Mouse (Mus musculus): Measurements from ENCODE around the gene Tbc1d9b. TPM values are rescaled to one million over a fixed set of nuclear protein-coding genes. Genes with fewer than 3 reads are reported as not detected.

Gene Tbc1d9b
- 6.8 and 8.4 TPM in 2 replicates for polyA plus RNA-seq (2012; rRNA removed)
- 9.5 and 11.1 TPM in 2 replicates for polyA plus RNA-seq (2014; fragmentation: Nextera tagmentation; extraction: Ambion mirVana)

- DNase-seq (ENCODE audit: low read depth in 3 of 3, low spot score in 3 of 3) (peak; percentile 71 to 76 (median 71)), ATAC-seq (ENCODE audit: insufficient read depth) (peak; percentile 93)
- H3K36me3 ChIP-seq (replicated peaks; ENCODE audit: control insufficient read depth, insufficient read depth, low read depth), result 0 out of 2 replicates have a peak, but pooled peaks cover under 1% of the 10 kb centered on the region
- peaks cover 14 to 17% of the 10 kb centered on the region in 2 experiments for H3K4me1 ChIP-seq (replicated peaks; ENCODE audit: control insufficient read depth in 2 of 2, insufficient read depth in 2 of 2, low read length in 1 of 2)
- peak within 1 kb of the TSS; percentile 67 to 89 for H3K4me3 ChIP-seq (ENCODE audit: insufficient read depth in 1 of 2, low read depth in 2 of 2, low read length in 2 of 2)
- H3K27ac ChIP-seq, result peak within 1 kb of the TSS; percentile 53
- H3K4me2 ChIP-seq (ENCODE audit: low read depth), result peak within 1 kb of the TSS; percentile 91
- TF ChIP-seq CTCF (IDR thresholded peaks at IDR 0.05; ENCODE audit: low read depth) (peak; percentile 81), EP300 (IDR thresholded peaks at IDR 0.05; ENCODE audit: low read depth) (no peak)
- no peaks in the 10 kb centered on the region for H3K9me3 ChIP-seq (ENCODE audit: control insufficient read depth, low read length)
- no peaks in the 10 kb centered on the region for H3K27me3 ChIP-seq (ENCODE audit: control insufficient read depth, insufficient read depth, low read length)
- peak within 1 kb of the TSS; percentile 82 for H3K9ac ChIP-seq (replicated peaks)
- under 1% methylated on average over 64 of the region's 77 CpGs for WGBS (ENCODE audit: insufficient replicate concordance)
Measured at GRCm38 (mm10) chr11:50130811-50131766, at the start of gene Tbc1d9b. Gene Tbc1d9b, plus strand, starts transcription at chr11:50131396.

- H3K9ac ChIP-seq (replicated peaks), result no peak overlapping the region
- no peak overlapping the region for H3K27ac ChIP-seq
- WGBS (ENCODE audit: insufficient replicate concordance), result 70% methylated on average over 3 of the region's 3 CpGs
- no peak for DNase-seq (ENCODE audit: low read depth in 3 of 3, low spot score in 3 of 3)
- H3K4me3 ChIP-seq (ENCODE audit: insufficient read depth in 1 of 2, low read depth in 2 of 2, low read length in 2 of 2), result no peak overlapping the region
- H3K27me3 ChIP-seq (ENCODE audit: control insufficient read depth, insufficient read depth, low read length), result no peaks in the 10 kb centered on the region
- TF ChIP-seq EP300 (IDR thresholded peaks at IDR 0.05; ENCODE audit: low read depth), result no peak
- TF ChIP-seq CTCF (IDR thresholded peaks at IDR 0.05; ENCODE audit: low read depth), result no peak
- H3K36me3 ChIP-seq (replicated peaks; ENCODE audit: control insufficient read depth, insufficient read depth, low read depth), result no peaks in the 10 kb centered on the region
- peaks cover 0 to 12% of the 10 kb centered on the region in 2 experiments; a peak in 2 of 4 replicates for H3K4me1 ChIP-seq (replicated peaks; ENCODE audit: control insufficient read depth in 2 of 2, insufficient read depth in 2 of 2, low read length in 1 of 2)
- no peak overlapping the region for H3K4me2 ChIP-seq (ENCODE audit: low read depth)
- H3K9me3 ChIP-seq (ENCODE audit: control insufficient read depth, low read length), result no peaks in the 10 kb centered on the region
- no peak for ATAC-seq (ENCODE audit: insufficient read depth)
Measured at GRCm38 (mm10) chr11:50086211-50086610, 45.0 kb upstream of the Tbc1d9b start.

GRCm38 (mm10) chr11:50089840-50090239 lies 41.4 kb upstream of the Tbc1d9b start:
- TF ChIP-seq EP300 (IDR thresholded peaks at IDR 0.05; ENCODE audit: low read depth) (no peak), CTCF (IDR thresholded peaks at IDR 0.05; ENCODE audit: low read depth) (no peak)
- H3K9ac ChIP-seq (replicated peaks), result no peak overlapping the region
- no peaks in the 10 kb centered on the region for H3K27me3 ChIP-seq (ENCODE audit: control insufficient read depth, insufficient read depth, low read length)
- no peak overlapping the region for H3K4me3 ChIP-seq (ENCODE audit: insufficient read depth in 1 of 2, low read depth in 2 of 2, low read length in 2 of 2)
- H3K4me2 ChIP-seq (ENCODE audit: low read depth), result no peak overlapping the region
- H3K9me3 ChIP-seq (ENCODE audit: control insufficient read depth, low read length), result no peaks in the 10 kb centered on the region
- no peak for ATAC-seq (ENCODE audit: insufficient read depth)
- H3K36me3 ChIP-seq (replicated peaks; ENCODE audit: control insufficient read depth, insufficient read depth, low read depth), result no peaks in the 10 kb centered on the region
- H3K27ac ChIP-seq, result no peak overlapping the region
- DNase-seq (ENCODE audit: low read depth in 3 of 3, low spot score in 3 of 3), result peak in 1 of 3 experiments; percentile 9
- H3K4me1 ChIP-seq (replicated peaks; ENCODE audit: control insufficient read depth in 2 of 2, insufficient read depth in 2 of 2, low read length in 1 of 2), result peaks cover 0 to 12% of the 10 kb centered on the region in 2 experiments; a peak in 2 of 4 replicates
- WGBS (ENCODE audit: insufficient replicate concordance), result 51% methylated on average over 1 of the region's 1 CpGs

- Histone ChIP-seq H3K4me2 (ENCODE audit: low read depth) (no peak overlapping the region), H3K36me3 (replicated peaks; ENCODE audit: control insufficient read depth, insufficient read depth, low read depth) (no peaks in the 10 kb centered on the region), H3K27me3 (ENCODE audit: control insufficient read depth, insufficient read depth, low read length) (no peaks in the 10 kb centered on the region), H3K9ac (replicated peaks) (no peak overlapping the region), H3K4me3 (ENCODE audit: insufficient read depth in 1 of 2, low read depth in 2 of 2, low read length in 2 of 2) (no peak overlapping the region), H3K4me1 (replicated peaks; ENCODE audit: control insufficient read depth in 2 of 2, insufficient read depth in 2 of 2, low read length in 1 of 2) (peaks cover 0 to 12% of the 10 kb centered on the region in 2 experiments; a peak in 2 of 4 replicates), H3K27ac (no peak overlapping the region), H3K9me3 (ENCODE audit: control insufficient read depth, low read length) (no peaks in the 10 kb centered on the region)
- TF ChIP-seq EP300 (IDR thresholded peaks at IDR 0.05; ENCODE audit: low read depth) (no peak), CTCF (IDR thresholded peaks at IDR 0.05; ENCODE audit: low read depth) (no peak)
- 61% methylated on average over 5 of the region's 5 CpGs for WGBS (ENCODE audit: insufficient replicate concordance)
- no peak for DNase-seq (ENCODE audit: low read depth in 3 of 3, low spot score in 3 of 3)
- no peak for ATAC-seq (ENCODE audit: insufficient read depth)
Measured at GRCm38 (mm10) chr11:50090982-50091675, 40.1 kb upstream of the Tbc1d9b start.
